Mouse (Mus musculus) hindbrain, embryonic 13.5 days (tissue): Measurements from ENCODE around the gene Fgf14. TPM values are rescaled to one million over a fixed set of nuclear protein-coding genes. Genes with fewer than 3 reads are reported as not detected.

ENCODE experiments used
- ATAC-seq: fragments of 200-750 bp; cut with Nextera tagmentation; 2 replicates; pipeline ENCODE4 v1.8.0; 2017; ENCODE audit warnings: moderate TSS enrichment; ENCODE audit not compliant: low FRiP score
- H3K27ac ChIP-seq: fragments of 300-500 bp; sonication (generic); 2 replicates; pipeline ENCODE4 v1.5.1; 2015; ENCODE audit warnings: inconsistent platforms, mild to moderate bottlenecking, moderate library complexity
- H3K27me3 ChIP-seq: fragments of 300-500 bp; sonication (generic); 2 replicates; pipeline ENCODE4 v1.6.1; 2015; ENCODE audit warnings: mild to moderate bottlenecking, inconsistent platforms
- H3K36me3 ChIP-seq: fragments of 300-500 bp; sonication (generic); 2 replicates; pipeline ENCODE4 v1.6.1; 2015; ENCODE audit warnings: mild to moderate bottlenecking, inconsistent platforms
- H3K4me1 ChIP-seq: fragments of 300-500 bp; sonication (generic); replicated peaks from 2 replicates; pipeline ENCODE4 v1.6.1; 2015; ENCODE audit warnings: inconsistent platforms
- H3K4me2 ChIP-seq: fragments of 300-500 bp; sonication (generic); 2 replicates; pipeline ENCODE4 v1.6.1; 2015; ENCODE audit warnings: inconsistent platforms, mild to moderate bottlenecking, moderate library complexity
- H3K4me3 ChIP-seq: fragments of 300-500 bp; sonication (generic); 2 replicates; pipeline ENCODE4 v1.5.1; 2015; ENCODE audit warnings: mild to moderate bottlenecking, inconsistent platforms
- H3K9ac ChIP-seq: fragments of 300-500 bp; sonication (generic); 2 replicates; pipeline ENCODE4 v1.6.1; 2015; ENCODE audit warnings: mild to moderate bottlenecking, inconsistent platforms
- H3K9me3 ChIP-seq: fragments of 300-500 bp; sonication (generic); 2 replicates; pipeline ENCODE4 v1.6.1; 2016; ENCODE audit warnings: inconsistent platforms
- WGBS: fragments of 180-500 bp; shearing (Covaris S2); methylation state at CpG from one replicate; pipeline ENCODE4 v1.1.7; 2015; 5-methylcytosine and 5-hydroxymethylcytosine counted together
- polyA plus RNA-seq: library from polyadenylated mRNA; unstranded; fragments of >200 nt; fragmentation: Nextera tagmentation; extraction: Ambion mirVana; gene quantifications from 2 replicates; pipeline ENCODE4 v1.2.1, GENCODE M21; 2015

Fgf14 gene
- polyA plus RNA-seq, 1 experiment from 2014 or later: 21.3 TPM

DNA sequence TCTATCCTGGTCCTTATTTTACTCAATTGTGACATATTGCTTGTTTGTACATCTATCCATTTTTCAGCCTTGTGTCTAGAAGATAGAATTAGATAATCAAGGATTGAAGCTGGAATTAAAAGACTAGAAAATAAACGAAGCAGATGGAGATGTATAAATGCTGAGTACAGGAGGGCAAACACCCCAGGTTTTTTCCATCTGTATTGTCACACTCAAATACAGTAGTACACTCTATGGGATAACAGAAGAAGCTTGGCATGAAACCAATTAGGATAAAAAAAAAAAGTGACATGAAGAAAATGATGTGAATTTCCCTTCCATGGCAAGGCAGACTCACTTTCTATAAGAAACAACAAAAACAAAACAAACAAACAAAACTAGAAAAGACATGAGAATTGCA, 429.4 kb downstream of the Fgf14 start:
- no peaks in the 10 kb centered on the region for H3K27me3 ChIP-seq
- WGBS: 84% methylated on average over 1 of the region's 1 CpGs
- no peak overlapping the region for H3K4me2 ChIP-seq
- H3K9me3 ChIP-seq: peaks cover 6% of the 10 kb centered on the region; the same call in 1 of the 2 replicates
- H3K27ac ChIP-seq: no peak overlapping the region
- H3K4me3 ChIP-seq: no peak overlapping the region
- no peak overlapping the region for H3K9ac ChIP-seq
- no peak for ATAC-seq
- no peaks in the 10 kb centered on the region for H3K4me1 ChIP-seq
- no peaks in the 10 kb centered on the region for H3K36me3 ChIP-seq

GRCm38 (mm10) chr14:124223445-124223844, 453.5 kb downstream of the Fgf14 start:
- H3K27ac ChIP-seq: no peak overlapping the region
- 61% methylated on average over 2 of the region's 2 CpGs for WGBS
- no peak overlapping the region for H3K4me2 ChIP-seq
- ATAC-seq: no peak
- no peaks in the 10 kb centered on the region for H3K4me1 ChIP-seq
- H3K27me3 ChIP-seq: no peaks in the 10 kb centered on the region
- H3K36me3 ChIP-seq: no peaks in the 10 kb centered on the region
- H3K9me3 ChIP-seq: no peaks in the 10 kb centered on the region
- no peak overlapping the region for H3K9ac ChIP-seq
- no peak overlapping the region for H3K4me3 ChIP-seq

DNA sequence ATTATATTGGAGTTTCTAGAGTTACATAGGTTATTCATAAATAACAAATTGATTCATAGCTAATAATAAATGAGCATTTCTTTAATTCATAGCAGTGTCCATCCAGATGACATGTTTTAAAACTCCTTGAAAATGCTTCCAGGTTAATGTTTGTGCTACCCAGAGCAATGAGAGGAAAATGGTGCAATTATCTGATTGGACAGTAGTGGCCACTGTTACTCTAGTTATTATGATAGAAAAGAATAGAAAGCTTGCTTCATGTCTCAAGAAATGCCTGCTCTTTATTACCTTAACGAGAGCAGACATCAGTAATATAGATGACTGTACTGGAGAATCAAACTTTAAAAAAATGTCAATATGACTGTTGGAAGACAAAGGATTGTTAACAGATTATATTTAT, 454.5 kb downstream of the Fgf14 start:
- ATAC-seq: peak; percentile 77
- no peak overlapping the region for H3K9ac ChIP-seq
- H3K36me3 ChIP-seq: no peaks in the 10 kb centered on the region
- H3K27ac ChIP-seq: no peak overlapping the region
- H3K9me3 ChIP-seq: no peaks in the 10 kb centered on the region
- 19% methylated on average over 1 of the region's 1 CpGs for WGBS
- no peaks in the 10 kb centered on the region for H3K27me3 ChIP-seq
- H3K4me3 ChIP-seq: no peak overlapping the region
- no peak overlapping the region for H3K4me2 ChIP-seq
- no peaks in the 10 kb centered on the region for H3K4me1 ChIP-seq

GRCm38 (mm10) chr14:124220979-124221378, 455.9 kb downstream of the Fgf14 start:
- H3K4me1 ChIP-seq: no peaks in the 10 kb centered on the region

GRCm38 (mm10) chr14:124195806-124196205, 481.1 kb downstream of the Fgf14 start:
- WGBS: 10% methylated on average over 7 of the region's 7 CpGs
- peak overlapping the region; percentile 45 for H3K4me2 ChIP-seq
- peak overlapping the region; percentile 11; the same call in 1 of the 2 replicates for H3K4me3 ChIP-seq
- no peaks in the 10 kb centered on the region for H3K36me3 ChIP-seq
- H3K27me3 ChIP-seq: 0 out of 2 replicates have a peak, but pooled peaks cover 5% of the 10 kb centered on the region
- no peak overlapping the region; the same call in 1 of the 2 replicates for H3K9ac ChIP-seq
- no peaks in the 10 kb centered on the region for H3K9me3 ChIP-seq
- 0 out of 2 replicates have a peak overlapping the region, but pooled peaks have one; percentile 4 for H3K27ac ChIP-seq
- peak; percentile 39; the same call in 1 of the 2 replicates for ATAC-seq
- H3K4me1 ChIP-seq: peaks cover 21% of the 10 kb centered on the region

More at GRCm38 (mm10) chr14:124220979-124221378, 455.9 kb downstream of the Fgf14 start:
- no peak overlapping the region for H3K4me2 ChIP-seq
- no peaks in the 10 kb centered on the region for H3K9me3 ChIP-seq
- no peak overlapping the region for H3K27ac ChIP-seq
- no peaks in the 10 kb centered on the region for H3K36me3 ChIP-seq
- H3K27me3 ChIP-seq: no peaks in the 10 kb centered on the region
- H3K4me3 ChIP-seq: no peak overlapping the region
- WGBS: 65% methylated on average over 2 of the region's 2 CpGs
- no peak for ATAC-seq
- H3K9ac ChIP-seq: no peak overlapping the region

DNA sequence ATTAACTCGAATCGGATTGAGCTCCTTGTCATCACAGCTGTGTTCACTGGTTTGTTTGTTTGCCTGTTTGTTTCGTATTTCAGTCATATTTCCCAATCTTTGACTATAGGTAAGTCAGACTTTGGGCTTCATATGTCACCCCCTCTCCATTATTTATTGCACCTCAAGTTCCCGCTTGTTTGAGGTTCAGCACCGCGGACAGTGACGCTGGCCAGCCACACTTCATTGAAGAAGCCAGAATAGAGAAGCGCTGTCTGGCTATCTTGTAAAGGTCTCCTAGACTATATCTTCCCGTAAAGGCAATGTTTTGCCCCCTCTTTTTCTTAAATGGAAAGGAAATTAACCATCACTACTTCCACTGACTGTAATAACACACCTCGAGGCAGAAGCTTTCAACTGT, 481.6 kb downstream of the Fgf14 start:
- 0 out of 2 replicates have a peak overlapping the region, but pooled peaks have one; percentile 4 for H3K27ac ChIP-seq
- H3K4me1 ChIP-seq: peaks cover 21% of the 10 kb centered on the region
- H3K4me3 ChIP-seq: peak overlapping the region; percentile 11; the same call in 1 of the 2 replicates
- H3K4me2 ChIP-seq: peak overlapping the region; percentile 45
- ATAC-seq: no peak
- H3K9me3 ChIP-seq: no peaks in the 10 kb centered on the region
- H3K9ac ChIP-seq: no peak overlapping the region; the same call in 1 of the 2 replicates
- H3K27me3 ChIP-seq: 0 out of 2 replicates have a peak, but pooled peaks cover 5% of the 10 kb centered on the region
- 31% methylated on average over 10 of the region's 10 CpGs for WGBS
- no peaks in the 10 kb centered on the region for H3K36me3 ChIP-seq

DNA sequence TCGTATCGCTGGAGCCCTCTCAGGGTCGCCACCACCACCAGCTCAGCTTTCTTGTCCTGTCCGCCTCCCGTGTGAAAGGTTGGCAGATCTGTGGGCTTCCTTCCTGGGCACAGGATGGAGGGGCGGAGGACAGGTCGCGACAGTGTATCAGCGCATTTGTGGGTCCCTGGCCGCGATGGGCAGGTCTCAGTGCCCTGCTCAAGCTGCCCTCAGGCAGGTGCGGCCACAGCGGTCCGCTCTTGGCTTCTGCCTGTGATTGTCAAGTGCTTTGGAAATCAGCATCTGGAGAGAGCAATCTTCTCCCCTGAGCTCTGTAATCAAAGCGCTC, 484.1 kb downstream of the Fgf14 start:
- H3K36me3 ChIP-seq: no peaks in the 10 kb centered on the region
- peaks cover 21% of the 10 kb centered on the region for H3K4me1 ChIP-seq
- WGBS: 1% methylated on average over 15 of the region's 15 CpGs
- no peaks in the 10 kb centered on the region for H3K9me3 ChIP-seq
- peak overlapping the region; percentile 84; the same call in 1 of the 2 replicates for H3K27ac ChIP-seq
- H3K9ac ChIP-seq: peak overlapping the region; percentile 82
- H3K27me3 ChIP-seq: 0 out of 2 replicates have a peak, but pooled peaks cover 5% of the 10 kb centered on the region
- peak overlapping the region; percentile 59 for H3K4me3 ChIP-seq
- ATAC-seq: peak; percentile 68
- peak overlapping the region; percentile 93 for H3K4me2 ChIP-seq

DNA sequence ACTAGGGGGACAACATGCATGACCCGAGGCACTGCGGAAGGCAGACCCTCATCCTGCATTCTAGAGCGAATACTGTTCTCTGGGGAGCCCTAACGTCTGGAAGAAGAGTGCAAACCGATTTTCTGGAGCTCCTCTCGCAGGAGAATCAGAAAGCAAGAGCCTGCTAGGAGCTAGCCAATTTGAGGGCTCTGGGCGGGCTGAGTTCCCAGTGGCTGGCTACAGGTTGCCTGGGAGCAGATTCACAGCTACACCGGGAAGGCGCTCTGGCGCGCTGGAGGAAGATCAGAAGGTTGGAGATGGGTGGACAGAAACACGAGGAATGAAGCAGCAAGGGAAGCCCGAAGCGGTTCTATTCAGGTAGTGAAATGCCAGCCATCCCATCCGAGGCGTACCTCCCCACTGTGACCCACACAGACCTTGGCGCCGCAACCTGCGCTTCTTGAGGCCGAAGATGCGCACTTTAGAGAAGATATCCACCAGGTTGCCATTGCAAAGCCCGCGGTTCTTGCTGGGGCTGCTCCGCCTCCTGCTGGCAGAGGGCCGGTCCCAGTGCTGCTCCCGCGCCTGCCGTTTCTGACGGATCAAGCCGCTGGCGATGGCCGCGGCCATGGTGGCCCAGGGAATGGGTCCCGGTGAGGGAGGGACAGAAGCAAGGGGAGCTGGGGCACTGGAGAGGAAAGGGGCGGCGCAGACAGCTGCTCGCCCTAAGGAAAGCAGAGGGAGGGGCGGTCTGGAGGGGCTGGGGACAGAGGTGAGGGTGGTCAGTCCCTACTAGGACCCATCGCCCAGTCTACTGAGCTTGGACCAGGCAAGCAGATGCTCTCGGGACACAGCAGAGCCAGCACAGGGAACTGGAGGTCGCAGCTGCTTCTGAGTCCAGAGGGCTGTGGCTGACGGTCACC, 484.8 kb downstream of the Fgf14 start:
- H3K9ac ChIP-seq: peak overlapping the region; percentile 82
- peak overlapping the region; percentile 59 for H3K4me3 ChIP-seq
- 0 out of 2 replicates have a peak, but pooled peaks cover 5% of the 10 kb centered on the region for H3K27me3 ChIP-seq
- H3K27ac ChIP-seq: peak overlapping the region; percentile 84
- no peaks in the 10 kb centered on the region for H3K36me3 ChIP-seq
- no peaks in the 10 kb centered on the region for H3K9me3 ChIP-seq
- under 1% methylated on average over 42 of the region's 42 CpGs for whole genome bisulfite sequencing
- peak overlapping the region; percentile 93 for H3K4me2 ChIP-seq
- H3K4me1 ChIP-seq: peaks cover 21% of the 10 kb centered on the region
- ATAC-seq: peak; percentile 88

- ATAC-seq: no peak
- Histone ChIP-seq H3K27me3 (no peaks in the 10 kb centered on the region), H3K4me2 (no peak overlapping the region), H3K9ac (no peak overlapping the region), H3K9me3 (no peaks in the 10 kb centered on the region), H3K36me3 (no peaks in the 10 kb centered on the region), H3K4me3 (no peak overlapping the region), H3K27ac (no peak overlapping the region), H3K4me1 (no peaks in the 10 kb centered on the region)
- 98% methylated on average over 1 of the region's 1 CpGs for WGBS
Observed at GRCm38 (mm10) chr14:124180265-124180664, 496.7 kb downstream of the Fgf14 start.

- WGBS: 95% methylated on average over 1 of the region's 1 CpGs
- Histone ChIP-seq H3K27ac (no peak overlapping the region), H3K4me2 (no peak overlapping the region), H3K4me3 (no peak overlapping the region), H3K27me3 (no peaks in the 10 kb centered on the region), H3K36me3 (no peaks in the 10 kb centered on the region), H3K9ac (no peak overlapping the region), H3K4me1 (no peaks in the 10 kb centered on the region), H3K9me3 (no peaks in the 10 kb centered on the region)
- no peak for ATAC-seq
Observed at GRCm38 (mm10) chr14:124174111-124174510, 502.8 kb downstream of the Fgf14 start.

DNA sequence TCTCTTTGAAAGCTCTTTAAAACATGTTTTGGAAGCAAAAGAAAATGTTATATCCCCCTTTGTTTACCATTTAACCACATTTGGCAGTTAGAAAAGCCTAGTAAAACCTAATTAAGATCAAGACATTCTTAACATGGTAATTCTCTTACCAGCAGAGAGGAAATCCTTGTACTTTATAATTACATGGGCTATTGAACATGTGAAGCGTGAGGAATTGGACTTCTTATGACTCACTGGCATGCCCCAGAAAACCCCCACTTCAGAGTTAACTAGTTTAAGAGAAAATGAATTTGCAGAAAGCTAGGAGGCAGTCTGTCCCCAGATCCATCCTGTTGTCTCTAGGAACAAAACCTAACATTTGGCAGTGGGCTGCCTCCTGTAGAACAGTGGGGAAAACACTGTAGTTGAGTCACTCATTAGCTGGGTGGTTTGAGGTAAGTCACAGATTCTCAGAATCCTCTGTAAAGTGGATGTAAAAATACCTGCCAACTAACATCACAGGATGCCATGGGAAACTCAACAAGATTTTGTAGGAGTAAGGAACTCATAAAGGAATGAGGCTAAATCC, 513.2 kb downstream of the Fgf14 start:
- Histone ChIP-seq H3K27me3 (no peaks in the 10 kb centered on the region), H3K36me3 (no peaks in the 10 kb centered on the region), H3K27ac (no peak overlapping the region), H3K4me3 (no peak overlapping the region), H3K9ac (no peak overlapping the region), H3K9me3 (no peaks in the 10 kb centered on the region), H3K4me1 (no peaks in the 10 kb centered on the region), H3K4me2 (no peak overlapping the region)
- no peak for ATAC-seq
- WGBS: 73% methylated on average over 1 of the region's 1 CpGs

DNA sequence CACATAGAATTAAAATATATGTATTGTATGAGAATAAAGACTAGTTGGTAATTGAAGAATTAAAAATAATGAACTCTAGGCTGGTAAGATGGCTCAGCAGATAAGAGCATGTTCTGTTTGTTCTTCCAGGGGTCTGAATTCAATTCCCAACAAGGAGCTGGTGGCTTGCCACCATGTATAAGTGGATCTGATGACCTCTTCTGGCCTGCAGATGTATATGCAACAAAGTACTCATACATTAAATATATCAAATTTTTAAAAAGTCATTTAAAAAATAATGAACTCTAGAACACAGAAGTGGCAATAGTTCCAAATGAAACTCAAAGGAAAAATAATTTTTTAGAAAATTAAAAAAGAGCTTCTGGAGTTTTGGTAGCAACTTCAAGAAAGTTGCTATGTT, 529.5 kb downstream of the Fgf14 start:
- no peak overlapping the region for H3K4me2 ChIP-seq
- no peak for ATAC-seq
- H3K27me3 ChIP-seq: no peaks in the 10 kb centered on the region
- H3K4me3 ChIP-seq: no peak overlapping the region
- no peak overlapping the region for H3K9ac ChIP-seq
- no peaks in the 10 kb centered on the region for H3K36me3 ChIP-seq
- no peaks in the 10 kb centered on the region for H3K4me1 ChIP-seq
- no peaks in the 10 kb centered on the region for H3K9me3 ChIP-seq
- no peak overlapping the region for H3K27ac ChIP-seq
